ENCODE assay signal across 24 mouse cellular contexts in the genomic region with DNA sequence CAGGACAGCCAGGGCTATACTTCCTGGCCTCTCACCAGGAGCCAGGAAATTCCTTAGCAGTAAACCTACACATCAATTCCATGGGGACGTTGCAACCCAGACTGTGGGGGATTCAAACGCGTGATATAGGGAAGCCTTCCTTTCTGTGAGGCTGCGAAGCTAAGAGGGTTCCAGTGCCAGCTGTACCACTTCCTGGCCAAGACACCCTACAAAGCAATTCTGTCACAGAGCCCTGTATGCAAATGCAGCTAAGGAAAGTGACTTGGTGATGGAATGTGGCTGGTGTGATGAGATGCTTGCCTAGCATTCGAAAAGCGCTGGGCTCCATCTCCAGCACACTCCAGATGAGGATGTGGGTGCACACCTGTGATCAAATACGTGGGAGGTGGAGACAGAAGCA. TPM values are rescaled to one million over a fixed set of nuclear protein-coding genes. Genes with fewer than 3 reads are reported as not detected.
"Had no signal": no experiment of that assay in that cellular context is flagged by ENCODE, and none has a peak within 500 bp of the region (broad histone marks: within the 10 kb centered on the region; RNA-seq: fewer than 3 reads in every experiment).

No protein-coding gene starts in this region.

- DNase-seq: liver, postnatal 0 days; lung, adult 2 months; lung, postnatal 14 days; lung, postnatal 36 days; retina, postnatal 1 day; right cerebral cortex, postnatal 14 days; spleen, adult 18-20 months; thymus, adult 2 months; thymus, postnatal 25 days; thymus, postnatal 4 days had no signal

- H3K4me2 ChIP-seq: liver, embryonic 15.5 days; lung, embryonic 15.5 days; midbrain, embryonic 11.5 days; midbrain, embryonic 13.5 days; midbrain, embryonic 15.5 days; neural tube, embryonic 12.5 days had no signal

- H3K27ac ChIP-seq: liver, embryonic 15.5 days; lung, embryonic 15.5 days; macrophage; midbrain, embryonic 13.5 days; midbrain, embryonic 15.5 days; neural tube, embryonic 12.5 days had no signal

- ATAC-seq: liver, postnatal 0 days; lung, postnatal 0 days; midbrain, embryonic 13.5 days; midbrain, embryonic 15.5 days had no signal

- H3K36me3 ChIP-seq: liver, embryonic 15.5 days; lung, embryonic 15.5 days; midbrain, embryonic 13.5 days; midbrain, embryonic 15.5 days; neural tube, embryonic 12.5 days had no signal

- H3K9ac ChIP-seq: liver, embryonic 15.5 days; liver, postnatal 0 days; lung, embryonic 15.5 days; midbrain, embryonic 13.5 days; midbrain, embryonic 15.5 days; neural tube, embryonic 12.5 days had no signal

- H3K9me3 ChIP-seq: liver, embryonic 15.5 days; midbrain, embryonic 15.5 days had no signal

- H3K4me3 ChIP-seq: liver, embryonic 15.5 days; lung, embryonic 15.5 days; megakaryocyte, embryonic 14.5 days; midbrain, embryonic 13.5 days; midbrain, embryonic 15.5 days; neural tube, embryonic 12.5 days had no signal

RNA-seq across cellular contexts. Expression of a gene that starts 43.3 kb away (rescaled TPM):
- total RNA-seq: megakaryocyte progenitor cell, adult 5-6 weeks; midbrain, postnatal 0 days; monocyte, adult 5-6 weeks had no signal
- polyA plus RNA-seq: liver, postnatal 0 days; lung, adult 2 months; lung, postnatal 0 days; macrophage; midbrain, embryonic 11.5 days; midbrain, embryonic 13.5 days; midbrain, embryonic 15.5 days; midbrain, postnatal 0 days; neural tube, embryonic 12.5 days; neural tube, embryonic 14.5 days; small intestine, adult 2 months; thymus, adult 2 months had no signal

RNA-seq across cellular contexts. Expression of a gene that starts 46.9 kb away (rescaled TPM):
- total RNA-seq: monocyte, adult 5-6 weeks had no signal
